Comparison of ENCODE assay signal across 19 mouse cellular contexts in genomic region chr8:122389357-122389756, GRCm38 (mm10). TPM values are rescaled to one million over a fixed set of nuclear protein-coding genes. Genes with fewer than 3 reads are reported as not detected.
A peak's percentile ranks its signal among the peaks of the same experiment; 100 is the strongest.
DNase-seq lines count a peak whose midpoint lies in the region; ATAC-seq and TF ChIP-seq lines count a peak whose summit lies in the region.
"Had no signal": no experiment of that assay in that cellular context is flagged by ENCODE, and none has a peak within 500 bp of the region (broad histone marks: within the 10 kb centered on the region; RNA-seq: fewer than 3 reads in every experiment).

No protein-coding gene starts in this region.

- H3K36me3 ChIP-seq in kidney, postnatal 0 days (ENCODE audit: insufficient read depth, low read length), result peaks cover 74% of the 10 kb centered on the region
- H3K36me3 ChIP-seq in midbrain, postnatal 0 days (ENCODE audit: insufficient read depth, low read length), result peaks cover 64% of the 10 kb centered on the region
- peaks cover 36% of the 10 kb centered on the region for H3K36me3 ChIP-seq in midbrain, embryonic 16.5 days (ENCODE audit: control insufficient read depth, insufficient read depth, low read length)
- H3K36me3 ChIP-seq in ES-E14 (ENCODE audit: control insufficient read depth, insufficient read depth, low read length, poor library complexity, severe bottlenecking), result peaks cover 54% of the 10 kb centered on the region
- peaks cover 11% of the 10 kb centered on the region for H3K36me3 ChIP-seq in splenic B cell, adult 2 months (ENCODE audit: control insufficient read depth, insufficient read depth, low read length, poor library complexity, severe bottlenecking)

- DNase-seq in kidney, postnatal 0 days (ENCODE audit: low spot score), result no peak
- DNase-seq in kidney, adult 18-20 months, result no peak
- DNase-seq in midbrain, postnatal 0 days (ENCODE audit: low spot score), result no peak
- peak; percentile 17 for DNase-seq in ES-E14 (ENCODE audit: low read depth, low spot score)
- peak; percentile 25 for DNase-seq in splenic B cell, adult 2 months (ENCODE audit: low read depth, low spot score)
- DNase-seq in ovary, postnatal 10 days (ENCODE audit: low spot score), result no peak
- DNase-seq in thymus, postnatal 0 days (ENCODE audit: low spot score), result no peak
- DNase-seq: cerebellum, adult 11-12 months; gastrocnemius, postnatal 25 days; heart, postnatal 4 days; kidney, postnatal 4 days; lung, postnatal 14 days had no signal

- H3K9me3 ChIP-seq in kidney, postnatal 0 days (replicated peaks; ENCODE audit: low read length), result no peaks in the 10 kb centered on the region
- H3K9me3 ChIP-seq in midbrain, postnatal 0 days (ENCODE audit: low read length), result no peaks in the 10 kb centered on the region
- no peaks in the 10 kb centered on the region for H3K9me3 ChIP-seq in midbrain, embryonic 16.5 days (replicated peaks; ENCODE audit: control insufficient read depth, low read length, poor library complexity, severe bottlenecking)
- no peaks in the 10 kb centered on the region for H3K9me3 ChIP-seq in ES-E14 (ENCODE audit: control insufficient read depth, insufficient read depth, low read depth, low read length)
- H3K9me3 ChIP-seq: intestine, embryonic 15.5 days; limb, embryonic 12.5 days; midbrain, embryonic 15.5 days had no signal

- no peak overlapping the region for H3K9ac ChIP-seq in kidney, postnatal 0 days (ENCODE audit: low read depth, low read length)
- H3K9ac ChIP-seq in midbrain, postnatal 0 days (replicated peaks; ENCODE audit: low read length, poor library complexity, severe bottlenecking), result no peak overlapping the region
- H3K9ac ChIP-seq in midbrain, embryonic 16.5 days (ENCODE audit: low read depth, low read length), result no peak overlapping the region
- H3K9ac ChIP-seq in ES-E14 (ENCODE audit: insufficient read depth, low read depth, low read length, poor library complexity, severe bottlenecking), result no peak overlapping the region
- H3K9ac ChIP-seq: intestine, embryonic 15.5 days; limb, embryonic 12.5 days; midbrain, embryonic 15.5 days; neural tube, embryonic 13.5 days had no signal

- H3K4me1 ChIP-seq in kidney, postnatal 0 days (replicated peaks; ENCODE audit: insufficient read depth, low read length), result no peaks in the 10 kb centered on the region
- no peaks in the 10 kb centered on the region for H3K4me1 ChIP-seq in midbrain, postnatal 0 days (ENCODE audit: insufficient read depth, low read length)
- H3K4me1 ChIP-seq in midbrain, embryonic 16.5 days (ENCODE audit: control insufficient read depth, insufficient read depth, low read length), result no peaks in the 10 kb centered on the region
- H3K4me1 ChIP-seq in ES-E14 (ENCODE audit: control insufficient read depth in 2 of 2, insufficient read depth in 2 of 2, low read length in 2 of 2, poor library complexity in 1 of 2), result no peaks in the 10 kb centered on the region
- H3K4me1 ChIP-seq: intestine, embryonic 15.5 days; limb, embryonic 12.5 days; midbrain, embryonic 15.5 days; neural tube, embryonic 13.5 days had no signal

- in situ Hi-C loops in ES-E14 (cut with MboI; ENCODE audit: low sequenced_read_pairs in 2 of 2, unreplicated experiment in 2 of 2), result no loop called here

- 86% methylated on average over 3 of the region's 3 CpGs for WGBS in kidney, postnatal 0 days
- WGBS in midbrain, postnatal 0 days, result 93% methylated on average over 3 of the region's 3 CpGs
- 83% methylated on average over 3 of the region's 3 CpGs for WGBS in midbrain, embryonic 16.5 days

- TF ChIP-seq CTCF in kidney, postnatal 0 days (IDR thresholded peaks at IDR 0.05; ENCODE audit: low read depth), result peak; percentile 21; the same call in 1 of the 2 replicates
- peak; percentile 39 for TF ChIP-seq CTCF in midbrain, postnatal 0 days (IDR thresholded peaks at IDR 0.05)

- ATAC-seq in kidney, postnatal 0 days (replicated peaks; ENCODE audit: low FRiP score, low read depth), result no peak
- ATAC-seq in midbrain, postnatal 0 days (ENCODE audit: low FRiP score), result no peak
- ATAC-seq in midbrain, embryonic 16.5 days, result no peak
- ATAC-seq: forebrain, embryonic 16.5 days; intestine, embryonic 15.5 days; midbrain, embryonic 15.5 days had no signal

- no peaks in the 10 kb centered on the region for H3K27me3 ChIP-seq in kidney, postnatal 0 days (ENCODE audit: insufficient read depth, low read length)
- no peaks in the 10 kb centered on the region for H3K27me3 ChIP-seq in midbrain, postnatal 0 days (ENCODE audit: insufficient read depth, low read length)
- H3K27me3 ChIP-seq in midbrain, embryonic 16.5 days (ENCODE audit: control insufficient read depth, insufficient read depth, low read depth, low read length), result no peaks in the 10 kb centered on the region
- H3K27me3 ChIP-seq in splenic B cell, adult 2 months (ENCODE audit: control insufficient read depth, insufficient read depth, low read length, poor library complexity, severe bottlenecking), result no peaks in the 10 kb centered on the region
- H3K27me3 ChIP-seq: intestine, embryonic 15.5 days; limb, embryonic 12.5 days; midbrain, embryonic 15.5 days; neural tube, embryonic 13.5 days had no signal

- no peak overlapping the region for H3K27ac ChIP-seq in kidney, postnatal 0 days
- no peak overlapping the region for H3K27ac ChIP-seq in midbrain, postnatal 0 days (ENCODE audit: low read depth, low read length)
- no peak overlapping the region for H3K27ac ChIP-seq in midbrain, embryonic 16.5 days (ENCODE audit: low read length)
- no peak overlapping the region for H3K27ac ChIP-seq in ES-E14 (ENCODE audit: insufficient read depth, low read depth, low read length, poor library complexity, severe bottlenecking)
- H3K27ac ChIP-seq: intestine, embryonic 15.5 days; limb, embryonic 12.5 days; midbrain, embryonic 15.5 days; neural tube, embryonic 13.5 days had no signal

- no peak overlapping the region for H3K4me2 ChIP-seq in kidney, postnatal 0 days (ENCODE audit: low read length)
- no peak overlapping the region for H3K4me2 ChIP-seq in midbrain, postnatal 0 days (ENCODE audit: low read depth, low read length, poor library complexity, severe bottlenecking)
- no peak overlapping the region for H3K4me2 ChIP-seq in midbrain, embryonic 16.5 days (ENCODE audit: low read length)
- H3K4me2 ChIP-seq: heart, embryonic 11.5 days; intestine, embryonic 15.5 days; limb, embryonic 12.5 days; midbrain, embryonic 15.5 days; neural tube, embryonic 13.5 days had no signal

- H3K4me3 ChIP-seq in kidney, postnatal 0 days (replicated peaks; ENCODE audit: low read depth, low read length), result no peak overlapping the region
- no peak overlapping the region for H3K4me3 ChIP-seq in midbrain, postnatal 0 days (ENCODE audit: low read depth, low read length)
- no peak overlapping the region for H3K4me3 ChIP-seq in midbrain, embryonic 16.5 days (ENCODE audit: low read depth, low read length)
- H3K4me3 ChIP-seq in ES-E14 (ENCODE audit: insufficient read depth in 1 of 2, low read depth in 1 of 2, low read length in 2 of 2, poor library complexity in 1 of 2, severe bottlenecking in 1 of 2), result no peak overlapping the region
- H3K4me3 ChIP-seq: intestine, embryonic 15.5 days; limb, embryonic 12.5 days; midbrain, embryonic 15.5 days; neural tube, embryonic 13.5 days had no signal

TF ChIP-seq in ES-E14, 5 proteins besides CTCF, POLR2A, EP300 and RAD21 (continues in another document):
- no peak; the same call in 1 of the 2 replicates for TF ChIP-seq ZC3H11A (IDR thresholded peaks at IDR 0.05; ENCODE audit: borderline replicate concordance, low read depth, low read length)
- TF ChIP-seq MAFK (IDR thresholded peaks at IDR 0.05; ENCODE audit: insufficient read depth, low read depth, low read length), result no peak

RNA-seq across cellular contexts. Expression of gene Zc3h18, which starts 12.9 kb away (rescaled TPM):
- 33.7 and 35.1 TPM in 2 replicates for polyA plus RNA-seq in kidney, postnatal 0 days (2015; fragmentation: Nextera tagmentation; extraction: Ambion mirVana)
- total RNA-seq in midbrain, postnatal 0 days (2014; rRNA removed), result 29.4 and 41.3 TPM in 2 replicates
- polyA plus RNA-seq in midbrain, postnatal 0 days (2015; fragmentation: Nextera tagmentation; extraction: Ambion mirVana), result 23.4 and 25.0 TPM in 2 replicates
- 30.8 and 37.7 TPM in 2 replicates for polyA plus RNA-seq in midbrain, embryonic 16.5 days (2015; fragmentation: Nextera tagmentation; extraction: Ambion mirVana)
- total RNA-seq in ES-E14 (2012; rRNA removed), result 87.1 and 90.4 TPM in 2 replicates
- polyA plus RNA-seq in thymus, postnatal 0 days (2015; fragmentation: Nextera tagmentation; extraction: Ambion mirVana), result 41.0 and 41.7 TPM in 2 replicates

RNA-seq across cellular contexts. Expression of gene Trhr2, which starts 28.8 kb away (rescaled TPM):
- not detected in 2 replicates for polyA plus RNA-seq in kidney, postnatal 0 days (2015; fragmentation: Nextera tagmentation; extraction: Ambion mirVana)
- 0.93 and 3.5 TPM in 2 replicates for total RNA-seq in midbrain, postnatal 0 days (2014; rRNA removed)
- polyA plus RNA-seq in midbrain, postnatal 0 days (2015; fragmentation: Nextera tagmentation; extraction: Ambion mirVana), result 0.15 and 0.37 TPM in 2 replicates
- polyA plus RNA-seq in midbrain, embryonic 16.5 days (2015; fragmentation: Nextera tagmentation; extraction: Ambion mirVana), result 0.26 TPM in 1 of 2 replicates, not detected in the other
- total RNA-seq in ES-E14 (2012; rRNA removed), result not detected in 2 replicates
- not detected in 2 replicates for polyA plus RNA-seq in thymus, postnatal 0 days (2015; fragmentation: Nextera tagmentation; extraction: Ambion mirVana)
- total RNA-seq: gastrocnemius, postnatal 25 days; heart, postnatal 4 days had no signal
- polyA plus RNA-seq: forebrain, embryonic 16.5 days; heart, embryonic 11.5 days; intestine, embryonic 15.5 days; limb, embryonic 12.5 days; midbrain, embryonic 15.5 days; neural tube, embryonic 13.5 days had no signal

RNA-seq across cellular contexts. Expression of gene Il17c, which starts 32.5 kb away (rescaled TPM):
- polyA plus RNA-seq in kidney, postnatal 0 days (2015; fragmentation: Nextera tagmentation; extraction: Ambion mirVana), result not detected in 2 replicates
- total RNA-seq in midbrain, postnatal 0 days (2014; rRNA removed), result not detected in 2 replicates
- 0.37 TPM in 1 of 2 replicates, not detected in the other for polyA plus RNA-seq in midbrain, postnatal 0 days (2015; fragmentation: Nextera tagmentation; extraction: Ambion mirVana)
- not detected in 2 replicates for polyA plus RNA-seq in midbrain, embryonic 16.5 days (2015; fragmentation: Nextera tagmentation; extraction: Ambion mirVana)
- total RNA-seq in ES-E14 (2012; rRNA removed), result 0.58 TPM in 1 of 2 replicates, not detected in the other
- polyA plus RNA-seq in thymus, postnatal 0 days (2015; fragmentation: Nextera tagmentation; extraction: Ambion mirVana), result 0.26 and 0.37 TPM in 2 replicates
- total RNA-seq: gastrocnemius, postnatal 25 days; heart, postnatal 4 days had no signal
- polyA plus RNA-seq: forebrain, embryonic 16.5 days; heart, embryonic 11.5 days; intestine, embryonic 15.5 days; limb, embryonic 12.5 days; midbrain, embryonic 15.5 days; neural tube, embryonic 13.5 days had no signal

RNA-seq across cellular contexts. Expression of gene Cyba, which starts 43.4 kb away (rescaled TPM):
- 647 and 704 TPM in 2 replicates for polyA plus RNA-seq in kidney, postnatal 0 days (2015; fragmentation: Nextera tagmentation; extraction: Ambion mirVana)
- 23.1 and 27.7 TPM in 2 replicates for total RNA-seq in midbrain, postnatal 0 days (2014; rRNA removed)
- polyA plus RNA-seq in midbrain, postnatal 0 days (2015; fragmentation: Nextera tagmentation; extraction: Ambion mirVana), result 35.6 and 40.4 TPM in 2 replicates
- 27.3 and 29.8 TPM in 2 replicates for polyA plus RNA-seq in midbrain, embryonic 16.5 days (2015; fragmentation: Nextera tagmentation; extraction: Ambion mirVana)
- 78.7 and 107 TPM in 2 replicates for total RNA-seq in ES-E14 (2012; rRNA removed)
- polyA plus RNA-seq in thymus, postnatal 0 days (2015; fragmentation: Nextera tagmentation; extraction: Ambion mirVana), result 540 and 564 TPM in 2 replicates

RNA-seq across cellular contexts. Expression of gene Mvd, which starts 53.9 kb away (rescaled TPM):
- 31.2 and 36.3 TPM in 2 replicates for polyA plus RNA-seq in kidney, postnatal 0 days (2015; fragmentation: Nextera tagmentation; extraction: Ambion mirVana)
- total RNA-seq in midbrain, postnatal 0 days (2014; rRNA removed), result 57.1 and 94.5 TPM in 2 replicates
- polyA plus RNA-seq in midbrain, postnatal 0 days (2015; fragmentation: Nextera tagmentation; extraction: Ambion mirVana), result 62.1 and 66.8 TPM in 2 replicates
- 72.8 and 84.6 TPM in 2 replicates for polyA plus RNA-seq in midbrain, embryonic 16.5 days (2015; fragmentation: Nextera tagmentation; extraction: Ambion mirVana)
- total RNA-seq in ES-E14 (2012; rRNA removed), result 30.4 and 35.2 TPM in 2 replicates
- polyA plus RNA-seq in thymus, postnatal 0 days (2015; fragmentation: Nextera tagmentation; extraction: Ambion mirVana), result 17.4 and 19.5 TPM in 2 replicates

Comparison
In these comparisons a context has a peak if more than half of its experiments do, and no peak if none do; other contexts are left out.
1. DNase-seq: peak in ES-E14 (single experiment) and splenic B cell, adult 2 months (single experiment); none in kidney, postnatal 0 days (single experiment), kidney, adult 18-20 months (single experiment), midbrain, postnatal 0 days (single experiment), ovary, postnatal 10 days (single experiment) and thymus, postnatal 0 days (single experiment).